Mouse (Mus musculus) heart, adult 9 months (tissue): ENCODE measurements around the gene A3galt2.

ENCODE experiments used
- DNase-seq, 2 experiments: peaks; one replicate each; pipeline ENCODE4 v3.0.0; 2022; ENCODE audit warnings: low spot score in 2 of 2

Gene A3galt2

GRCm38 (mm10) chr4:128793710-128794109, 38.5 kb downstream of the A3galt2 start:
- peak in 1 of 2 experiments; percentile 18 for DNase-seq

DNA sequence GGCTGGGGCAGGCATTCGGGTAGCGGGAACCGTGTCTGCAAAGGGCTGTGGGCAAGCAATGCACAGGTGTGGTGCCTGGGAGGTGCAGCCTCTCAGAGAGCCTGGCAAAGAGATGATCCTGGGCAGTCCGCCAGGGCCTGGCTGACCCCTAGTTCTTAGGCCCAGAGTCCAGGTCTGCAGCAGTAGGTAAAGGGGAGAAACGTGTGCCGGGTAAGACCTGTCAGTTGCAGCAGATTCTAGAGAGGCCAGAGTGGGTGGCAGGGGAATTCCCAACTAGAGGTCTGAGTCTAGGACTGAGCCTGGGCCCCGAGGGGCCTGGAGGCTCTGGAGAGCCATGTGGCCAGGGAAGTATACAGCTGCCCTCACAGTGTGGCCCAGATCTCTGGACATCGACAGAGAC, 39.0 kb downstream of the A3galt2 start:
- peak in 1 of 2 experiments; percentile 27 for DNase-seq

DNA sequence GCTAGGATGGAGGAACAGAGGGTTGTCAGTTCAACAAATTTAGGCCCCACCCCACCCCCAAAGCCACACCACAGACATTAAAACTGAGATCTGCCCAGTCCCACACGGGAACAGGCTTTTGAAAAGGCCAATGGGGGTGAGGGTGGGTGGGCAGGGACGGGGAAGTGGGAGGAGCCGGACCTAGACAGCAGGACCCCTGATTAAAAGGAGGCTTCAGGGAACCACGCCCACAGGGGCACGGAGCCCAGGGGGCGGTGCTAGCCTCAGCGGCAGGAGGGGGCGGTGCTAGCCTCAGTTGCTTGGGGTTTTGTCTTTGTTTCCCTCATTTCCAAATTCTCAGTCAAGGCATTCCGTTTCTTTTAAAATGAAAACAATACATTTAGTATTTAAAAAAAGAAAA, 40.4 kb downstream of the A3galt2 start:
- DNase-seq = no peak

- no peak for DNase-seq
Measured at GRCm38 (mm10) chr4:128796788-128797187, 41.6 kb downstream of the A3galt2 start.

GRCm38 (mm10) chr4:128801675-128802465, 46.7 kb downstream of the A3galt2 start:
- no peak for DNase-seq

GRCm38 (mm10) chr4:128803569-128803968, 48.4 kb downstream of the A3galt2 start:
- no peak for DNase-seq

DNA sequence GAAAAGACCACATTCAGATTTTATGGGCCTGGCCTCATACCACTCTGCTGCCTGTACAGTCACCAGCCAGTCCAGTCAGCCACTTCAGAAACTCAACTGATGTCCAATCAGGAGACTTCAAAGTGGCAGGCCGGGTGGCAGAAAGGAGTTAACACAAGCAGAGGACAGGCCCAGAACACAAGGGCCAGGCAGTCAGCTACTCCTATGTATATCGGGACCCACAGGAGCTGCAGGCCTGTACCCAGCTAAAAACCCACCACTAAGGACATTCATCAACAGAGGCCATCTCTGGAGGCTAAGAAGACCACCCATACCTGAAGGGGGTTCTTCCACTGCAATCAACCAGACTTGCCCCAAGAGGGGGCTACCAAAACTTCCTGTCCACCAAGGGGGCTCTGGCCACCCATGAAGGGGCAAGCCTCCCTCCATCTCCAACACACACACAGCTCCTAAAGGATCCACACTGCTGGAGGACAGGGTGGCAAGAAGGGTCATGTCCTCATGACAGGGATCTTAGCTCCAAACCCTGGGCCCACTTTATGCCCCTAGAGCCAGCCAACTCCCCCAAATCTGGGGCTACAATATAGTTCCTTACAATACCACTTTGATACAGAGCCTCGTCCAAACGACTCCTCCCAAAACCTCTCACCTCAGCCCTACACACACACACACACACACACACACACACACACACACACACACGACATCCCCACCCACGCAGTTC, 49.4 kb downstream of the A3galt2 start:
- no peak for DNase-seq

GRCm38 (mm10) chr4:128805150-128806042, 50.2 kb downstream of the A3galt2 start:
- DNase-seq = peak in 1 of 2 experiments; percentile 18

GRCm38 (mm10) chr4:128806043-128806826, 51.1 kb downstream of the A3galt2 start, which contains the start of gene Zfp362:
Gene Zfp362 (minus strand): TSS chr4:128806045.
- DNase-seq = peak; percentile 26 to 54

DNA sequence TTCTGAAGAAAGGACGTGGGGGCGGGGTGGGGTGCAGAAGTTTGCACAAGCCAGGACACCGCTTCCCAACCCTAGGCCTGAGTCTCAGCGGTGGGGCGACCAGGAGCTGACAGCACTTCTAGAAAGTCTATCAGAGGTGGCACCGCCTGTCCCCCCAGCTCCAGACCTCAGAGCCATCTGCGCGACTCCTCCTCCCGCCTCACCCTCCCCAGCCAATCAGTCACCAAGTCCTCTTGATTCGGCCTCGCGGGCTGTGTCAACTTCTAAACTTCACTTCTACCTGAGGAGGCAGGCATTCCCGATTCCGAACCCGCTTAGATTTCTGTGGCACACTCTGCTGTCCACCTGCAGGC, 51.6 kb downstream of the A3galt2 start:
- DNase-seq = peak; percentile 61 to 63

- DNase-seq = peak; percentile 88 to 90
Measured at GRCm38 (mm10) chr4:128811382-128812056, 56.4 kb downstream of the A3galt2 start.

DNA sequence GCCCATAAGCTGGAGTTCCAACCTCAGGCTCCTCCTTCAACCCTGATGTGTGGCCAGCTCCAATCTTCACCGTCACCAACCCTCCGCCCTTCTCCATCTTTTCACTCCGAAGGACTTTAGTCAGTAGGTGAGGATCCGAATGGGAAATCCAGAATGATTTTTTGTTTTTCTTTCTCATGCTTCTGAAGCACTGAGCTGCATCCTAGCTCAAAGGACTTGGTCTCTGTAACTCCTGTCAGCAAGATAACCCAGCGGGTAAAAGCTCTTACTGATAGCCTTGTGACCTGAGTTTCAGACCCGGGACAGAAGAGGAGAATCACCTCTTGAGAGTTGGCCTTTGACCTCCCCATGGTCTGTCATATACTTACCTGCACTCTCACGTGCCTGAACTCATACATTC, 61.8 kb downstream of the A3galt2 start:
- no peak for DNase-seq
